Mouse (Mus musculus) ZHBTc4 (cell line): ENCODE results near the gene Myh9.
"Not testable (repeated sequence)": the region's sequence is repeated elsewhere in the genome, so short reads cannot be mapped to it uniquely, and the experiment has no call there.

Source experiments
- DNase-seq: peaks from one replicate; pipeline ENCODE4 v3.0.0-alpha.2; 2011; ENCODE audit warnings: low read depth, low spot score

Myh9 gene

GRCm38 (mm10) chr15:77718240-77718639, 123.7 kb downstream of the Myh9 start:
- DNase-seq, result not testable (repeated sequence)
